ENCODE assay signal across 7 mouse cellular contexts in the genomic region with DNA sequence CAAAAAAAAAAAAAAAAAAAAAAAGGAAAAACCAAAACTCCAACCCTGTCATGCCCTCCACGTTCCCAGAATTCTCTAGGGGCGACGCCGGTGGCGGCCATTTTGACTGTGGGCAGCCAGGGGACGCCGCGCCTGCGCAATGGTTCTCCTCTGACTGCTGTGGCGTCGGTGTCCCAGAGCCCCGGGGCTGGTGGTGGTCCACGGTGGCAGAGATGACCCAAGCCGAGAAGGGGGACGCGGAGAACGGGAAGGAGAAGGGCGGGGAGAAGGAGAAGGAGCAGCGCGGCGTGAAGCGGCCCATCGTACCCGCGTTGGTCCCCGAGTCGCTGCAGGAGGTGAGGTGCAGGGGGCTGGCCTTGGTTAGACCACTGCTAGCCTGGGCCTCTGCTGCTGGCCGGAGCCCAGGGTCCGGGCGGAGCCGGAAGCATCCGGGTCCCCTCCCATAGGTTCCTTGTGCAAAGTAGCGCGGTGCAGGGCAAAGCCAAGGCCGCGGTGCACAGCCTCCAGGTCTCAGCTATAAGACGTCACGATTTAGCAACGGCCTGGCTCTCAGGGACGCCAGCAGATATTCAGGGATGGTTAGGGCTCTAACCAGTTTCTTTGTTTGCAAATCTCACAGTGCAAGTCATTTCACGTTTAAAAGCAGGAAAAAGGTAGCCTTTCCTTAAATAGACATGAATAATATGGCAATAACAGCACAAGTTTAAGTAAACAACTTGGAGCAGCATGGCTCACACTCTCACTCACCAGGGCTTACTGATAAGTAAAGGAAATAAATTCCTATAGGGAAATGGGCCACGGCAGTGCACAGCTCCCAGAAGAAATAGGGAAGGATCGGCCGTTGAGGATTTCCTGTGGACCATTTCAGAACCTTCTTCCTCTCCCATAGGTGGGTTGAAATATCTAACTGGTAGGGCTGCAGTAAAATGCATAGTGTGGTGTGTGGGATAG. TPM values are rescaled to one million over a fixed set of nuclear protein-coding genes. Genes with fewer than 3 reads are reported as not detected.
DNase-seq lines count a peak whose midpoint lies in the region; ATAC-seq lines count a peak whose summit lies in the region.

Gene Actr8 (plus strand): TSS at position 84 of the 951 bp plus-strand sequence.

- H3K27ac ChIP-seq in intestine, embryonic 15.5 days = peak within 1 kb of the TSS; percentile 95
- H3K27ac ChIP-seq in midbrain, embryonic 10.5 days (replicated peaks) = peak within 1 kb of the TSS; percentile 96

- H3K4me3 ChIP-seq in intestine, embryonic 15.5 days (replicated peaks) = peak within 1 kb of the TSS; percentile 86
- peak within 1 kb of the TSS; percentile 83 for H3K4me3 ChIP-seq in midbrain, embryonic 10.5 days

- H3K9ac ChIP-seq in intestine, embryonic 15.5 days = peak within 1 kb of the TSS; percentile 90

- 1% methylated on average over 44 of the region's 44 CpGs for WGBS in intestine, embryonic 15.5 days
- 4% methylated on average over 44 of the region's 44 CpGs for WGBS in midbrain, embryonic 10.5 days

- H3K4me2 ChIP-seq in intestine, embryonic 15.5 days (replicated peaks) = peak within 1 kb of the TSS; percentile 66

- peak; percentile 98 for ATAC-seq in intestine, embryonic 15.5 days

- no peaks in the 10 kb centered on the region for H3K27me3 ChIP-seq in intestine, embryonic 15.5 days (replicated peaks)
- no peaks in the 10 kb centered on the region for H3K27me3 ChIP-seq in midbrain, embryonic 10.5 days (ENCODE audit: low read depth, poor library complexity, severe bottlenecking)

- H3K36me3 ChIP-seq in intestine, embryonic 15.5 days = peaks cover 31% of the 10 kb centered on the region
- peaks cover 71% of the 10 kb centered on the region for H3K36me3 ChIP-seq in midbrain, embryonic 10.5 days

- no peaks in the 10 kb centered on the region for H3K9me3 ChIP-seq in intestine, embryonic 15.5 days
- H3K9me3 ChIP-seq in midbrain, embryonic 10.5 days (replicated peaks) = peaks cover 5% of the 10 kb centered on the region; the same call in 1 of the 2 replicates

- peak; percentile 95 to 97 for DNase-seq in adrenal gland, adult 18-20 months (ENCODE audit: low spot score in 2 of 2)
- peak; percentile 94 for DNase-seq in embryo, embryonic 11 days
- peak; percentile 94 to 95 for DNase-seq in gastrocnemius, postnatal 36 days
- DNase-seq in left cerebral cortex, postnatal 25 days (ENCODE audit: low spot score in 2 of 2) = peak; percentile 91 to 93
- peak; percentile 94 for DNase-seq in midbrain, embryonic 10.5 days (ENCODE audit: low spot score)
- DNase-seq in right cerebral cortex, postnatal 4 days = peak; percentile 95

- H3K4me1 ChIP-seq in intestine, embryonic 15.5 days (replicated peaks) = no peaks in the 10 kb centered on the region; the same call in 1 of the 2 replicates
- H3K4me1 ChIP-seq in midbrain, embryonic 10.5 days = peaks cover 11% of the 10 kb centered on the region

- intact Hi-C loops in gastrocnemius, postnatal 36 days (cut with DNase I) = no loop called here
- intact Hi-C loops in left cerebral cortex, postnatal 25 days (cut with DNase I) = no loop called here

RNA-seq across cellular contexts. Expression of gene Actr8, which starts in this region (rescaled TPM):
- 10 to 100 TPM; 48.4 to 56.0 TPM for total RNA-seq in adrenal gland, adult 18-20 months (2021)
- total RNA-seq in gastrocnemius, postnatal 36 days (2021) = 10 to 100 TPM; 30.3 to 30.6 TPM
- polyA plus RNA-seq in intestine, embryonic 15.5 days (2015; fragmentation: Nextera tagmentation; extraction: Ambion mirVana) = 51.9 and 55.7 TPM in 2 replicates
- total RNA-seq in left cerebral cortex, postnatal 25 days (2021) = 10 to 100 TPM; 71.0 to 81.6 TPM
- polyA plus RNA-seq in midbrain, embryonic 10.5 days (2016; fragmentation: Nextera tagmentation; extraction: Ambion mirVana) = 89.7 and 93.4 TPM in 2 replicates

Comparison
In these comparisons a context has a peak if more than half of its experiments do, and no peak if none do; other contexts are left out.
1. Peak in every context shown above with its lines: DNase-seq, ATAC-seq, H3K4me3 ChIP-seq and H3K27ac ChIP-seq.